Mouse (Mus musculus) C2C12 (cell line): ENCODE measurements around the gene Bsdc1. TPM values are rescaled to one million over a fixed set of nuclear protein-coding genes. Genes with fewer than 3 reads are reported as not detected.

Experiments used
- H3K27me3 ChIP-seq: one replicate; pipeline ENCODE4 v1.6.1; 2011; ENCODE audit not compliant: control insufficient read depth, insufficient read depth, insufficient read length
- H3K36me3 ChIP-seq: one replicate; pipeline ENCODE4 v1.6.1; 2011; ENCODE audit not compliant: control insufficient read depth, insufficient read depth
- H3K4me3 ChIP-seq: one replicate; pipeline ENCODE4 v1.5.1; 2011; ENCODE audit warnings: mild to moderate bottlenecking, control low read depth; ENCODE audit not compliant: poor library complexity, insufficient read depth, severe bottlenecking
- H3K79me2 ChIP-seq: one replicate; pipeline ENCODE4 v1.6.1; 2011; ENCODE audit not compliant: control insufficient read depth, insufficient read depth
- H3K79me3 ChIP-seq: one replicate; pipeline ENCODE4 v1.6.1; 2011; ENCODE audit warnings: low read depth, control low read depth
- H3ac ChIP-seq: one replicate; pipeline ENCODE3; 2011; ENCODE audit warnings: low read depth; ENCODE audit not compliant: control insufficient read depth, insufficient read length
- CEBPB ChIP-seq: IDR thresholded peaks from one replicate; pipeline ENCODE4 v1.6.1; 2011; ENCODE audit warnings: low read depth, mild to moderate bottlenecking, control low read depth, moderate library complexity
- CTCF ChIP-seq: IDR thresholded peaks from one replicate; pipeline ENCODE4 v1.5.1; 2011; ENCODE audit not compliant: control insufficient read depth, insufficient read depth, insufficient read length
- FOSL1 ChIP-seq: IDR thresholded peaks from one replicate; pipeline ENCODE4 v1.8.0; 2011; ENCODE audit warnings: mild to moderate bottlenecking, low read length; ENCODE audit not compliant: poor library complexity, insufficient read depth, severe bottlenecking
- MAX ChIP-seq: IDR thresholded peaks from one replicate; pipeline ENCODE4 v1.6.1; 2011; ENCODE audit warnings: mild to moderate bottlenecking, control low read depth
- MYOD1 ChIP-seq: IDR thresholded peaks from one replicate; pipeline ENCODE4 v1.6.1; 2011; ENCODE audit warnings: low read depth; ENCODE audit not compliant: control insufficient read depth, insufficient read length
- MYOG ChIP-seq: IDR thresholded peaks from one replicate; pipeline ENCODE4 v1.6.1; 2011; ENCODE audit not compliant: control insufficient read depth, insufficient read length; ENCODE audit errors: extremely low read depth
- USF1 ChIP-seq: IDR thresholded peaks from one replicate; pipeline ENCODE4 v1.6.1; 2011; ENCODE audit warnings: low read depth, mild to moderate bottlenecking, control low read depth, moderate library complexity
- polyA plus RNA-seq: library from polyadenylated mRNA; unstranded; fragments of >200 nt; fragmentation: generic; extraction: Trizol; gene quantifications from one replicate; pipeline ENCODE4 v1.2.1, GENCODE M21; 2012; ENCODE audit warnings: missing spikeins

The Bsdc1 gene
- polyA plus RNA-seq, 1 experiment: 11.8 TPM

GRCm38 (mm10) chr4:129447360-129447759, 14.0 kb upstream of the Bsdc1 start:
- Histone ChIP-seq H3K27me3 (peaks cover 11% of the 10 kb centered on the region), H3K4me3 (no peak overlapping the region), H3K36me3 (no peaks in the 10 kb centered on the region), H3K79me3 (no peaks in the 10 kb centered on the region), H3K79me2 (no peaks in the 10 kb centered on the region), H3ac (no peak overlapping the region)
- no peak for TF ChIP-seq USF1
- TF ChIP-seq FOSL1: no peak
- no peak for TF ChIP-seq MYOG
- no peak for TF ChIP-seq CTCF
- TF ChIP-seq MYOD1: no peak
- TF ChIP-seq MAX: no peak
- TF ChIP-seq CEBPB: no peak

GRCm38 (mm10) chr4:129447778-129448563, 13.4 kb upstream of the Bsdc1 start:
- Histone ChIP-seq H3ac (no peak overlapping the region), H3K4me3 (no peak overlapping the region), H3K79me2 (no peaks in the 10 kb centered on the region), H3K79me3 (no peaks in the 10 kb centered on the region), H3K27me3 (peaks cover 5% of the 10 kb centered on the region), H3K36me3 (no peaks in the 10 kb centered on the region)
- TF ChIP-seq MAX (no peak), USF1 (peak; percentile 66)

- Histone ChIP-seq H3K79me3 (no peaks in the 10 kb centered on the region), H3K4me3 (no peak overlapping the region), H3ac (no peak overlapping the region), H3K36me3 (no peaks in the 10 kb centered on the region), H3K27me3 (no peaks in the 10 kb centered on the region), H3K79me2 (no peaks in the 10 kb centered on the region)
- no peak for TF ChIP-seq MYOD1
- TF ChIP-seq USF1: no peak
- TF ChIP-seq FOSL1: no peak
- TF ChIP-seq CTCF: no peak
- TF ChIP-seq MAX: no peak
- no peak for TF ChIP-seq MYOG
- no peak for TF ChIP-seq CEBPB
Observed at GRCm38 (mm10) chr4:129448713-129449112, 12.7 kb upstream of the Bsdc1 start.

GRCm38 (mm10) chr4:129450851-129451250, 10.5 kb upstream of the Bsdc1 start:
- H3K79me2 ChIP-seq: no peaks in the 10 kb centered on the region
- H3K27me3 ChIP-seq: no peaks in the 10 kb centered on the region
- no peak for TF ChIP-seq USF1
- no peak for TF ChIP-seq FOSL1
- TF ChIP-seq CEBPB: no peak
- no peak for TF ChIP-seq CTCF
- TF ChIP-seq MYOG: no peak
- TF ChIP-seq MAX: no peak
- TF ChIP-seq MYOD1: no peak
- H3ac ChIP-seq: no peak overlapping the region
- H3K79me3 ChIP-seq: no peaks in the 10 kb centered on the region
- no peaks in the 10 kb centered on the region for H3K36me3 ChIP-seq
- H3K4me3 ChIP-seq: no peak overlapping the region

- Histone ChIP-seq H3K27me3 (no peaks in the 10 kb centered on the region), H3ac (no peak overlapping the region)
- TF ChIP-seq MAX (no peak), USF1 (no peak), CTCF (no peak), CEBPB (no peak), MYOG (no peak), MYOD1 (no peak), FOSL1 (no peak)
Observed at GRCm38 (mm10) chr4:129451471-129452169, 9.8 kb upstream of the Bsdc1 start.

GRCm38 (mm10) chr4:129455265-129455664, 6.1 kb upstream of the Bsdc1 start:
- Histone ChIP-seq H3K4me3 (no peak overlapping the region), H3K27me3 (no peaks in the 10 kb centered on the region), H3K79me3 (no peaks in the 10 kb centered on the region), H3ac (no peak overlapping the region), H3K79me2 (no peaks in the 10 kb centered on the region), H3K36me3 (no peaks in the 10 kb centered on the region)
- TF ChIP-seq MYOD1 (no peak), CTCF (peak; percentile 77)

More at GRCm38 (mm10) chr4:129451471-129452169, 9.8 kb upstream of the Bsdc1 start:
- H3K36me3 ChIP-seq: no peaks in the 10 kb centered on the region
- no peak overlapping the region for H3K4me3 ChIP-seq
- no peaks in the 10 kb centered on the region for H3K79me2 ChIP-seq
- H3K79me3 ChIP-seq: no peaks in the 10 kb centered on the region
